In genomic region chr9:50024820-50025219, GRCm38 (mm10) we compare ENCODE assay signal across 29 mouse cellular contexts.
"Had no signal": no experiment of that assay in that cellular context is flagged by ENCODE, and none has a peak within 500 bp of the region (broad histone marks: within the 10 kb centered on the region; RNA-seq: fewer than 3 reads in every experiment).

No protein-coding gene starts in this region.

- H3K4me2 ChIP-seq: limb, embryonic 12.5 days; limb, embryonic 13.5 days; limb, embryonic 15.5 days; liver, embryonic 11.5 days; liver, embryonic 12.5 days; liver, embryonic 13.5 days; liver, embryonic 15.5 days; lung, embryonic 14.5 days; lung, embryonic 15.5 days; midbrain, embryonic 11.5 days; midbrain, embryonic 12.5 days; midbrain, embryonic 13.5 days; midbrain, embryonic 15.5 days had no signal

- H3K27me3 ChIP-seq: limb, embryonic 12.5 days; limb, embryonic 15.5 days; liver, embryonic 12.5 days; liver, embryonic 13.5 days; liver, embryonic 15.5 days; lung, embryonic 15.5 days; megakaryocyte, embryonic 14.5 days; midbrain, embryonic 12.5 days; midbrain, embryonic 13.5 days; midbrain, embryonic 15.5 days had no signal

- H3K4me3 ChIP-seq: limb, embryonic 10.5 days; limb, embryonic 12.5 days; limb, embryonic 13.5 days; limb, embryonic 15.5 days; liver, embryonic 12.5 days; liver, embryonic 13.5 days; liver, embryonic 15.5 days; lung, embryonic 15.5 days; megakaryocyte, embryonic 14.5 days; midbrain, embryonic 10.5 days; midbrain, embryonic 12.5 days; midbrain, embryonic 13.5 days; midbrain, embryonic 15.5 days; myocyte had no signal

- H3K36me3 ChIP-seq: limb, embryonic 10.5 days; limb, embryonic 12.5 days; limb, embryonic 13.5 days; limb, embryonic 15.5 days; liver, embryonic 12.5 days; liver, embryonic 13.5 days; liver, embryonic 15.5 days; lung, embryonic 15.5 days; midbrain, embryonic 10.5 days; midbrain, embryonic 12.5 days; midbrain, embryonic 13.5 days; midbrain, embryonic 15.5 days had no signal

- H3K9ac ChIP-seq: limb, embryonic 12.5 days; limb, embryonic 13.5 days; limb, embryonic 15.5 days; liver, embryonic 12.5 days; liver, embryonic 13.5 days; liver, embryonic 14.5 days; liver, embryonic 15.5 days; liver, postnatal 0 days; lung, embryonic 14.5 days; lung, embryonic 15.5 days; midbrain, embryonic 12.5 days; midbrain, embryonic 13.5 days; midbrain, embryonic 15.5 days had no signal

- H3K4me1 ChIP-seq: limb, embryonic 12.5 days; limb, embryonic 13.5 days; limb, embryonic 15.5 days; liver, embryonic 12.5 days; liver, embryonic 13.5 days; liver, embryonic 15.5 days; lung, embryonic 15.5 days; megakaryocyte, embryonic 14.5 days; midbrain, embryonic 12.5 days; midbrain, embryonic 13.5 days; midbrain, embryonic 15.5 days had no signal

- H3K27ac ChIP-seq: limb, embryonic 10.5 days; limb, embryonic 12.5 days; limb, embryonic 13.5 days; limb, embryonic 15.5 days; liver, embryonic 12.5 days; liver, embryonic 13.5 days; liver, embryonic 14.5 days; liver, embryonic 15.5 days; lung, embryonic 15.5 days; macrophage; midbrain, embryonic 10.5 days; midbrain, embryonic 12.5 days; midbrain, embryonic 13.5 days; midbrain, embryonic 15.5 days had no signal

- H3K9me3 ChIP-seq: limb, embryonic 10.5 days; limb, embryonic 12.5 days; limb, embryonic 13.5 days; limb, embryonic 15.5 days; liver, embryonic 12.5 days; liver, embryonic 13.5 days; liver, embryonic 15.5 days; lung, embryonic 15.5 days; midbrain, embryonic 10.5 days; midbrain, embryonic 12.5 days; midbrain, embryonic 13.5 days; midbrain, embryonic 15.5 days had no signal

- DNase-seq: left cerebral cortex, postnatal 4 days; liver; liver, embryonic 13.5 days; liver, postnatal 0 days; lung, adult 18-20 months; lung, adult 2 months; lung, embryonic 14.5 days; lung, postnatal 10 days; lung, postnatal 14 days; lung, postnatal 36 days; lung, postnatal 4 days; midbrain, embryonic 14.5 days had no signal
